Mouse (Mus musculus) inflammation-experienced regulatory T-cells, adult 6 months (primary cell): ENCODE results near the gene Scn7a. TPM values are rescaled to one million over a fixed set of nuclear protein-coding genes. Genes with fewer than 3 reads are reported as not detected.

Experiments used
- ATAC-seq: one replicate; pipeline ENCODE4 v1.8.0; 2017
- polyA plus RNA-seq, 3 experiments: library from polyadenylated mRNA; unstranded; fragments of 100-300 nt; shearing (Covaris generic); gene quantifications; one replicate each; pipeline ENCODE4 v1.2.1; 2017

Gene Scn7a
- polyA plus RNA-seq = under 1 TPM in 1 of 3 experiments, not detected in 2; 0.07 TPM

GRCm38 (mm10) chr2:66784765-66785164 lies at the start of gene Scn7a:
Gene Scn7a (minus strand): TSS chr2:66784914.
- ATAC-seq = no peak

- no peak for ATAC-seq
Measured at GRCm38 (mm10) chr2:66827729-66828128, 43.0 kb upstream of the Scn7a start.

GRCm38 (mm10) chr2:66819862-66820559 lies 35.3 kb upstream of the Scn7a start:
- no peak for ATAC-seq

GRCm38 (mm10) chr2:66799676-66800249 lies 15.0 kb upstream of the Scn7a start:
- ATAC-seq = no peak

GRCm38 (mm10) chr2:66797493-66797892 lies 12.8 kb upstream of the Scn7a start:
- no peak for ATAC-seq

GRCm38 (mm10) chr2:66791629-66792028 lies 6.9 kb upstream of the Scn7a start:
- no peak for ATAC-seq

GRCm38 (mm10) chr2:66780884-66781283 lies 3.8 kb downstream of the Scn7a start:
- ATAC-seq = no peak

- ATAC-seq = no peak
Measured at GRCm38 (mm10) chr2:66767980-66768379, 16.7 kb downstream of the Scn7a start.

- ATAC-seq = no peak
Measured at GRCm38 (mm10) chr2:66765170-66765569, 19.5 kb downstream of the Scn7a start.

GRCm38 (mm10) chr2:66762905-66763304 lies 21.8 kb downstream of the Scn7a start:
- no peak for ATAC-seq

GRCm38 (mm10) chr2:66728002-66728401 lies 56.7 kb downstream of the Scn7a start:
- no peak for ATAC-seq

GRCm38 (mm10) chr2:66727585-66727974 lies 57.1 kb downstream of the Scn7a start:
- no peak for ATAC-seq

GRCm38 (mm10) chr2:66726878-66727584 lies 57.7 kb downstream of the Scn7a start:
- ATAC-seq = no peak

- no peak for ATAC-seq
Measured at GRCm38 (mm10) chr2:66712071-66712470, 72.6 kb downstream of the Scn7a start.

GRCm38 (mm10) chr2:66692300-66692699 lies 92.4 kb downstream of the Scn7a start:
- no peak for ATAC-seq

GRCm38 (mm10) chr2:66661988-66662387 lies 122.7 kb downstream of the Scn7a start:
- no peak for ATAC-seq

GRCm38 (mm10) chr2:66656430-66656829 lies 128.3 kb downstream of the Scn7a start:
- no peak for ATAC-seq

GRCm38 (mm10) chr2:66655431-66655830 lies 129.3 kb downstream of the Scn7a start:
- ATAC-seq = no peak

- no peak for ATAC-seq
Measured at GRCm38 (mm10) chr2:66644384-66644783, 140.3 kb downstream of the Scn7a start.

- ATAC-seq = no peak
Measured at GRCm38 (mm10) chr2:66634580-66635359, 149.9 kb downstream of the Scn7a start, which contains the start of gene Scn9a. Gene Scn9a (minus strand): TSS chr2:66634962.

- no peak for ATAC-seq
Measured at GRCm38 (mm10) chr2:66632728-66633127, 152.0 kb downstream of the Scn7a start.
